Mouse (Mus musculus) kidney, postnatal 0 days (tissue): ENCODE measurements around the gene Fbp2. TPM values are rescaled to one million over a fixed set of nuclear protein-coding genes. Genes with fewer than 3 reads are reported as not detected.

ENCODE experiments used
- ATAC-seq: fragments of 200-750 bp; cut with Nextera tagmentation; replicated peaks from 2 replicates; pipeline ENCODE4 v1.8.0; 2017; ENCODE audit warnings: low read depth, moderate number of reproducible peaks, moderate TSS enrichment, moderate library complexity; ENCODE audit not compliant: low FRiP score
- DNase-seq: peaks from one replicate; pipeline ENCODE4 v3.0.0-alpha.2; 2016; ENCODE audit warnings: low spot score
- H3K27ac ChIP-seq: fragments of 300-500 bp; sonication (generic); 2 replicates; pipeline ENCODE4 v1.5.1; 2014; ENCODE audit warnings: mild to moderate bottlenecking
- H3K27me3 ChIP-seq: fragments of 300-500 bp; sonication (generic); 2 replicates; pipeline ENCODE4 v1.6.1; 2014; ENCODE audit warnings: low read length, mixed read lengths; ENCODE audit not compliant: insufficient read depth
- H3K36me3 ChIP-seq: fragments of 300-500 bp; sonication (generic); 2 replicates; pipeline ENCODE4 v1.6.1; 2014; ENCODE audit warnings: low read length, mixed read lengths; ENCODE audit not compliant: insufficient read depth
- H3K4me1 ChIP-seq: fragments of 300-500 bp; sonication (generic); replicated peaks from 2 replicates; pipeline ENCODE4 v1.6.1; 2014; ENCODE audit warnings: antibody characterized with exemption, low read length, mixed read lengths; ENCODE audit not compliant: insufficient read depth
- H3K4me2 ChIP-seq: fragments of 300-500 bp; sonication (generic); 2 replicates; pipeline ENCODE4 v1.6.1; 2014; ENCODE audit warnings: mild to moderate bottlenecking, low read length, moderate library complexity, mixed read lengths
- H3K4me3 ChIP-seq: fragments of 300-500 bp; sonication (generic); replicated peaks from 2 replicates; pipeline ENCODE4 v1.5.1; 2014; ENCODE audit warnings: low read depth, low read length
- H3K9ac ChIP-seq: fragments of 300-500 bp; sonication (generic); 2 replicates; pipeline ENCODE4 v1.6.1; 2014; ENCODE audit warnings: low read depth, low read length
- H3K9me3 ChIP-seq: fragments of 300-500 bp; sonication (generic); replicated peaks from 2 replicates; pipeline ENCODE4 v1.6.1; 2016; ENCODE audit warnings: low read length, inconsistent platforms, mixed read lengths
- CTCF ChIP-seq: IDR thresholded peaks from 2 replicates; pipeline ENCODE4 v1.5.1; 2016; ENCODE audit warnings: antibody characterized with exemption, low read depth, mild to moderate bottlenecking, moderate library complexity
- WGBS: fragments of 180-500 bp; shearing (Covaris S2); extraction: QIAGEN DNeasy Blood & Tissue Kit; methylation state at CpG from one replicate; pipeline ENCODE4 v1.1.7; 2014; 5-methylcytosine and 5-hydroxymethylcytosine counted together
- polyA plus RNA-seq: library from polyadenylated mRNA; unstranded; fragments of >200 nt; fragmentation: Nextera tagmentation; extraction: Ambion mirVana; gene quantifications from 2 replicates; pipeline ENCODE4 v1.2.1, GENCODE M21; 2015

The Fbp2 gene
- 34.4 and 40.9 TPM in 2 replicates for polyA plus RNA-seq

- H3K4me2 ChIP-seq = no peak within 1 kb of the TSS
- TF ChIP-seq CTCF = no peak
- no peak within 1 kb of the TSS for H3K4me3 ChIP-seq
- no peak within 1 kb of the TSS for H3K27ac ChIP-seq
- H3K4me1 ChIP-seq = peaks cover 4% of the 10 kb centered on the region; the same call in 1 of the 2 replicates
- 60% methylated on average over 21 of the region's 21 CpGs for WGBS
- DNase-seq = peak; percentile 30
- H3K9me3 ChIP-seq = no peaks in the 10 kb centered on the region
- H3K27me3 ChIP-seq = no peaks in the 10 kb centered on the region
- ATAC-seq = peak; percentile 61
- no peaks in the 10 kb centered on the region for H3K36me3 ChIP-seq
- no peak within 1 kb of the TSS for H3K9ac ChIP-seq
Observed at GRCm38 (mm10) chr13:62857941-62858915, at the start of gene Fbp2. Gene Fbp2 (minus strand): TSS chr13:62858422.

- Histone ChIP-seq H3K4me1 (no peaks in the 10 kb centered on the region), H3K27me3 (no peaks in the 10 kb centered on the region), H3K9me3 (no peaks in the 10 kb centered on the region), H3K36me3 (no peaks in the 10 kb centered on the region), H3K27ac (peak overlapping the region; percentile 0; the same call in 1 of the 2 replicates), H3K4me3 (no peak overlapping the region; the same call in 1 of the 2 replicates), H3K4me2 (peak overlapping the region; percentile 34), H3K9ac (no peak overlapping the region)
- TF ChIP-seq CTCF = no peak
- DNase-seq = no peak
- 54% methylated on average over 14 of the region's 14 CpGs for WGBS
- ATAC-seq = no peak
Observed at GRCm38 (mm10) chr13:62907527-62908162, 49.4 kb upstream of the Fbp2 start.

- Histone ChIP-seq H3K27ac (no peak overlapping the region), H3K27me3 (no peaks in the 10 kb centered on the region), H3K36me3 (no peaks in the 10 kb centered on the region), H3K4me2 (no peak overlapping the region), H3K4me1 (no peaks in the 10 kb centered on the region), H3K9ac (no peak overlapping the region), H3K4me3 (no peak overlapping the region), H3K9me3 (no peaks in the 10 kb centered on the region)
- ATAC-seq (no peak), DNase-seq (no peak)
- TF ChIP-seq CTCF = no peak
Observed at GRCm38 (mm10) chr13:62901139-62901538, 42.9 kb upstream of the Fbp2 start.

GRCm38 (mm10) chr13:62897927-62898646, 39.9 kb upstream of the Fbp2 start:
- no peaks in the 10 kb centered on the region for H3K4me1 ChIP-seq
- no peak for TF ChIP-seq CTCF
- no peaks in the 10 kb centered on the region for H3K36me3 ChIP-seq
- H3K27ac ChIP-seq = no peak overlapping the region
- 88% methylated on average over 4 of the region's 4 CpGs for WGBS
- DNase-seq = no peak
- no peaks in the 10 kb centered on the region for H3K9me3 ChIP-seq
- ATAC-seq = no peak
- no peak overlapping the region for H3K4me3 ChIP-seq
- H3K27me3 ChIP-seq = no peaks in the 10 kb centered on the region
- no peak overlapping the region for H3K9ac ChIP-seq
- no peak overlapping the region for H3K4me2 ChIP-seq

- Histone ChIP-seq H3K36me3 (no peaks in the 10 kb centered on the region), H3K9ac (no peak overlapping the region), H3K4me1 (peaks cover under 1% of the 10 kb centered on the region; the same call in 1 of the 2 replicates), H3K27me3 (no peaks in the 10 kb centered on the region), H3K9me3 (no peaks in the 10 kb centered on the region), H3K4me3 (no peak overlapping the region), H3K4me2 (no peak overlapping the region), H3K27ac (0 out of 2 replicates have a peak overlapping the region, but pooled peaks have one; percentile 55)
- no peak for DNase-seq
- WGBS = 77% methylated on average over 9 of the region's 9 CpGs
- ATAC-seq = peak; percentile 86
- no peak for TF ChIP-seq CTCF
Observed at GRCm38 (mm10) chr13:62893044-62893842, 35.0 kb upstream of the Fbp2 start.
